Mouse (Mus musculus): Measurements from ENCODE around the gene Sptbn2. TPM values are rescaled to one million over a fixed set of nuclear protein-coding genes. Genes with fewer than 3 reads are reported as not detected.
A peak's percentile ranks its signal among the peaks of the same experiment; 100 is the strongest.

The Sptbn2 gene
- total RNA-seq, 2 experiments from 2014 or later = 319 to 320 TPM

GRCm38 (mm10) chr19:4762876-4763275 lies 51.9 kb downstream of the Sptbn2 start:
- intact Hi-C loops (cut with DNase I) = no loop called here
- DNase-seq = no peak

- intact Hi-C loops (cut with DNase I) = no loop called here
- no peak for DNase-seq
These were observed 56.7 kb downstream of the Sptbn2 start for GRCm38 (mm10) chr19:4767507-4768148.

- intact Hi-C loops (cut with DNase I) = no loop called here
- DNase-seq = no peak
These were observed 61.8 kb downstream of the Sptbn2 start for GRCm38 (mm10) chr19:4772785-4773184.

- intact Hi-C loops (cut with DNase I) = no loop called here
These were observed 71.9 kb downstream of the Sptbn2 start for GRCm38 (mm10) chr19:4782891-4783290.

GRCm38 (mm10) chr19:4785206-4785605 lies 74.2 kb downstream of the Sptbn2 start:
- intact Hi-C loops (cut with DNase I) = no loop called here
- DNase-seq = no peak

More at GRCm38 (mm10) chr19:4782891-4783290, 71.9 kb downstream of the Sptbn2 start:
- no peak for DNase-seq

GRCm38 (mm10) chr19:4786313-4786712 lies 75.3 kb downstream of the Sptbn2 start:
- DNase-seq = no peak
- intact Hi-C loops (cut with DNase I) = no loop called here

- intact Hi-C loops (cut with DNase I) = no loop called here
- DNase-seq = no peak
These were observed 82.4 kb downstream of the Sptbn2 start for GRCm38 (mm10) chr19:4793281-4793830.

GRCm38 (mm10) chr19:4793831-4794422 lies 83.0 kb downstream of the Sptbn2 start, which contains the start of gene Rbm4:
Gene Rbm4, minus strand, starts transcription at chr19:4793901.
- intact Hi-C loops (cut with DNase I) = no loop called here
- peak; percentile 97 for DNase-seq

GRCm38 (mm10) chr19:4795929-4796328 lies 85.0 kb downstream of the Sptbn2 start:
- no peak for DNase-seq
- intact Hi-C loops (cut with DNase I) = no loop called here

- intact Hi-C loops (cut with DNase I) = no loop called here
- no peak for DNase-seq
These were observed 86.9 kb downstream of the Sptbn2 start for GRCm38 (mm10) chr19:4797846-4798245.

- DNase-seq = no peak
- intact Hi-C loops (cut with DNase I) = no loop called here
These were observed 88.1 kb downstream of the Sptbn2 start for GRCm38 (mm10) chr19:4799083-4799482.

Other genes with a start within 250 kb of the Sptbn2 start
- gene Syt12, start 233.7 kb upstream of the Sptbn2 start, total RNA-seq (2021) = 1 to 10 TPM; 4.4 to 5.3 TPM
- not detected for gene 2010003K11Rik, start 212.6 kb upstream of the Sptbn2 start, total RNA-seq (2021)
- 10 to 100 TPM; 42.6 to 44.2 TPM for gene Pcx, start 200.7 kb upstream of the Sptbn2 start, total RNA-seq (2021)
- 10 to 100 TPM; 85.3 to 88.6 TPM for gene Lrfn4, start 95.5 kb upstream of the Sptbn2 start, total RNA-seq (2021)
- gene Rce1, start 85.5 kb upstream of the Sptbn2 start, total RNA-seq (2021) = 10 to 100 TPM; 26.4 to 27.5 TPM
- gene Gm960, start 12.5 kb upstream of the Sptbn2 start, total RNA-seq (2021) = 1 to 10 TPM; 3.7 to 4.5 TPM
- 10 to 100 TPM; 32.5 to 35.2 TPM for gene Rbm4b, start 45.3 kb downstream of the Sptbn2 start, total RNA-seq (2021)
- gene Rbm4, start 82.7 kb downstream of the Sptbn2 start, total RNA-seq (2021) = 10 to 100 TPM; 76.1 to 80.4 TPM
- gene Gm21992, start 100.4 kb downstream of the Sptbn2 start, total RNA-seq (2021) = 10 to 100 TPM; 18.2 to 37.9 TPM
- 10 to 100 TPM; 65.9 to 73.9 TPM for gene Rbm14, start 100.5 kb downstream of the Sptbn2 start, total RNA-seq (2021)
- gene Ccs, start 128.2 kb downstream of the Sptbn2 start, total RNA-seq (2021) = 10 to 100 TPM; 38.1 to 41.0 TPM
- gene Ccdc87, start 128.2 kb downstream of the Sptbn2 start, total RNA-seq (2021) = 1 to 10 TPM; 1.7 to 2.0 TPM
- 10 to 100 TPM; 66.9 to 70.3 TPM for gene Ctsf, start 144.0 kb downstream of the Sptbn2 start, total RNA-seq (2021)
- 1 to 10 TPM; 2.5 to 3.4 TPM for gene Actn3, start 166.7 kb downstream of the Sptbn2 start, total RNA-seq (2021)
- gene Zdhhc24, start 167.5 kb downstream of the Sptbn2 start, total RNA-seq (2021) = 10 to 100 TPM; 17.7 to 21.0 TPM
- 10 to 100 TPM; 27.4 to 35.8 TPM for gene Bbs1, start 195.5 kb downstream of the Sptbn2 start, total RNA-seq (2021)
- 10 to 100 TPM; 72.5 to 80.8 TPM for gene Dpp3, start 217.1 kb downstream of the Sptbn2 start, total RNA-seq (2021)
- 10 to 100 TPM; 19.5 to 20.1 TPM for gene Peli3, start 232.0 kb downstream of the Sptbn2 start, total RNA-seq (2021)